Mouse (Mus musculus): ENCODE measurements around the gene Fam131b. TPM values are rescaled to one million over a fixed set of nuclear protein-coding genes. Genes with fewer than 3 reads are reported as not detected.

Gene Fam131b
- polyA plus RNA-seq, 1 experiment from 2014 or later = 0.20 TPM

DNA sequence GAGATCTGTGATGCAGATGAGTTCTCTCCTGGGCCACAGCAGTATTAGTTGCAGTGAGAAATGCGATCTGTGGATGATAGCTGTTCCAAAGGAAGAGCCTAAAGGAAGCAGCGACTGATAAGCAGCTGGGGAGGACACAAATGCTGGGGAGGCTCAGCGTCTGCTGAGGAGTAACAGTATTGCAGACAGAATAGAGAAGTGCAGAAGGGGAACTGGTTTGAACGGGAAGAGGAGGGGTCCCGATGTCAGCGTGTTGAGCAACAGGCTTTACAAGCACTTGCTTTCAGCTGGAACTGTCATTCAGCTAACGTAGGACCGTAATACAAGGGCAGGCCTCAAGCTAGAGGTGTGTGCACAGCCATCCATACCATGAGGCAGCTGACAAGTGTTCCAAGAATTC, 28.7 kb upstream of the Fam131b start:
- Histone ChIP-seq H3K4me1 (replicated peaks) (peaks cover 43% of the 10 kb centered on the region), H3K27ac (no peak overlapping the region; the same call in 1 of the 2 replicates), H3K4me2 (replicated peaks) (peak overlapping the region; percentile 90), H3K36me3 (peaks cover 24% of the 10 kb centered on the region), H3K27me3 (replicated peaks) (no peaks in the 10 kb centered on the region), H3K9ac (no peak overlapping the region), H3K9me3 (no peaks in the 10 kb centered on the region), H3K4me3 (replicated peaks) (no peak overlapping the region)
- 78% methylated on average over 8 of the region's 8 CpGs for WGBS
- no peak for ATAC-seq

- Histone ChIP-seq H3K4me2 (replicated peaks) (peak overlapping the region; percentile 90), H3K4me3 (replicated peaks) (no peak overlapping the region), H3K4me1 (replicated peaks) (peaks cover 43% of the 10 kb centered on the region), H3K27ac (no peak overlapping the region), H3K9me3 (no peaks in the 10 kb centered on the region), H3K36me3 (peaks cover 17% of the 10 kb centered on the region; the same call in 1 of the 2 replicates), H3K9ac (no peak overlapping the region), H3K27me3 (replicated peaks) (no peaks in the 10 kb centered on the region)
- WGBS = 96% methylated on average over 1 of the region's 1 CpGs
- ATAC-seq = no peak
These were observed 28.0 kb upstream of the Fam131b start for GRCm38 (mm10) chr6:42352486-42352846.

DNA sequence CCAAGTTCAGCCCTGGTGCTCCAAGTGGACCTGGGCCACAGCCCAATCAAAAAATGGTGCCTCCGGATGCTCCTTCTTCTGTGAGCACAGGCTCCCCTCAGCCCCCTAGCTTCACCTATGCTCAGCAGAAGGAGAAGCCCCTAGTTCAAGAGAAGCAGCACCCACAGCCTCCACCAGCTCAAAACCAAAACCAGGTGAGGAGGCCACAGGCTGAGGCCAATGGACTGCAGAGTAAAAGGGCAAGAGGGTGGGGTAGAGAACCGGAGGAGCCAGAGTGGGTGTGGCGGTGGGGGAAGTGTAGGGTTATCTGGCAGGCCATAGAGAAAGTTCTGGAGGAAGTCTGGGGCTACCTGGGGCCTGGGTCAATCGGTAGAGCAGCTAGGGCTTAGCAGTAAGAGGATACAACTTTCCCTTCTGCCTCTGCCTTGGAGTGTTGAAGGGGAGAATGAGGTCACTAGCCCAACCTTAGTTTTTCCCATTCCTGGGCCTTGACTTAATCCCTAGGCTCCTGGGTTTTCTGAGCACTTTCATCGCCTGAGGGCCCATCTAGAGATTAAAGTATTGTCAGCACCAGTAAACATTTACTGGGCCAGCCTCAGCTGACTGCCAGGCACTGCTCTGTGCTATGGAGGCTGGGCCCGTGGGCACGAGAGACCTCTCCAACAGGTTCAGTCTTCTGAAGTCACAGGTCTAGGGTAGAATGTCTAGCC, 27.5 kb upstream of the Fam131b start:
- Histone ChIP-seq H3K4me1 (replicated peaks) (peaks cover 41% of the 10 kb centered on the region), H3K4me3 (replicated peaks) (peak overlapping the region; percentile 83), H3K36me3 (peaks cover 11% of the 10 kb centered on the region; the same call in 1 of the 2 replicates), H3K4me2 (replicated peaks) (peak overlapping the region; percentile 90), H3K27me3 (replicated peaks) (no peaks in the 10 kb centered on the region), H3K9me3 (no peaks in the 10 kb centered on the region), H3K9ac (peak overlapping the region; percentile 11), H3K27ac (no peak overlapping the region)
- ATAC-seq = no peak
- 60% methylated on average over 7 of the region's 7 CpGs for WGBS

DNA sequence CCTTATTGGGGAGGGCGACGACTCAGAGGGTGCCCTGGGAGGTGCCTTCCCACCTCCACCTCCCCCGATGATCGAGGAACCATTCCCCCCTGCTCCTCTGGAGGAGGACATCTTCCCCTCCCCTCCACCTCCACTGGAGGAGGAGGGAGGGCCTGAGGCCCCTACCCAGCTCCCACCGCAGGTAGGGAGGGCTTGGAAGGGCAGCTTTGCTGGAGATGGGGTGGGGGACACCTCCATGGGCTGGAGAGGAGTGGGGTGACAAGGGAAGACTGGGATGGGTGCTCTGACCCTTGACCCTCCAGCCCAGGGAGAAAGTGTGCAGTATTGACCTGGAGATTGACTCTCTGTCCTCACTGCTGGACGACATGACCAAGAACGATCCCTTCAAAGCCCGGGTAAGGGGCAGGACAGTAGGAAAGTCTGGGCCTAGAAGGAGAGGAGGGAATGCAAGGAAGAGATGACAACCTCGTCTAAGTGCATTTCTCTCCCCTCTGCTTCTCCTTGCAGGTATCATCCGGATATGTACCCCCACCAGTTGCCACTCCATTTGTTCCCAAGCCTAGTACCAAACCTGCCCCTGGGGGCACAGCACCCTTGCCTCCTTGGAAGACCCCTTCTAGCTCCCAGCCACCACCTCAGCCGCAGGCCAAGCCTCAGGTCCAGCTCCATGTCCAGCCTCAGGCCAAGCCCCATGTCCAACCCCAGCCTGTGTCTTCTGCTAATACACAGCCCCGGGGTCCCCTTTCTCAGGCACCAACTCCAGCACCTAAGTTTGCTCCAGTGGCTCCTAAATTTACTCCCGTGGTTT, 26.7 kb upstream of the Fam131b start:
- no peaks in the 10 kb centered on the region for H3K27me3 ChIP-seq (replicated peaks)
- no peaks in the 10 kb centered on the region for H3K9me3 ChIP-seq
- H3K36me3 ChIP-seq = peaks cover 6% of the 10 kb centered on the region; the same call in 1 of the 2 replicates
- no peak for ATAC-seq
- WGBS = 46% methylated on average over 13 of the region's 13 CpGs
- H3K4me3 ChIP-seq (replicated peaks) = peak overlapping the region; percentile 83
- peak overlapping the region; percentile 98 for H3K27ac ChIP-seq
- H3K4me2 ChIP-seq (replicated peaks) = peak overlapping the region; percentile 90
- H3K9ac ChIP-seq = peak overlapping the region; percentile 88
- H3K4me1 ChIP-seq (replicated peaks) = peaks cover 41% of the 10 kb centered on the region

DNA sequence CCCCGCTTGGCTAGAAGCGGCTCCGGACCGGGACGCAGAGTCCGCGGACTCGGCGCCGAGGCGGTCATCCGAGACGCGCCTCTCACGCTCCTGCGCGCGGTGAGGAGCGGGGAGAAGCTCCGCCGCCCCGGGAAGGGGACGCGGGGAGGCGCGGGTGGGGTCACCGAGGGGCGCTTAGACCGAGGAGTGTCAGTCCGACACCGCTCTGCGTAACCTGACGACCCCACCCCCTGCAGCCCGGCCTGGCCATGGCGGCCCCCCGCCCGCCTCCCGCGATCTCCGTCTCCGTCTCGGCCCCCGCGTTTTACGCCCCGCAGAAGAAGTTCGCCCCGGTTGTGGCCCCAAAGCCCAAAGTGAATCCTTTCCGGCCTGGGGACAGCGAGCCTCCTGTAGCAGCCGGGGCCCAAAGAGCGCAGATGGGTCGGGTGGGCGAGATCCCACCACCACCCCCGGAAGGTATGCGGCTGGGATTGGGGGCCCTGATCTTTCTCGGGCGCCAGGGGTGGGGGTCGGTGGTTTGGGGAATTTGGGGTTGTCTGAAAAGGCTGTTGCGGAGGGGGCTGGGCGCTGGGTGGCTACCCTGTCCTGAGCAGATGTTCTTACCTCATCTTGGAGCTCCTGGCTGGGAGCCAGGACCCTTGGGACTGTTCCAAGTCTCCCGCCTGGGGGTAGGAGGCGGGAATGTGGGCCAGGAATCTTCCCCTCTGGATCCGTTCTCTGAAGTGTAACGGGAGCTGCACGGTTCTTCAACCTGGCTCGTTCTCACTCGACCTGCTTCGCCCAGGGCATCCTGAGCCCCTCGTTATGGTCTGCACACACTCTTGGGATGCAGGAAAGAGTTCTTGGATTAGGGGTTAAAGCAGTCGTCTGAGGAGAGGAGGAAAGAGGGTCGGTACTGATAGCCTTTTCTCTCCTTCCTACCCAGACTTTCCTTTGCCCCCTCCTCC, 25.9 kb upstream of the Fam131b start:
- peak; percentile 43 for ATAC-seq
- Histone ChIP-seq H3K4me3 (replicated peaks) (peak overlapping the region; percentile 83), H3K9me3 (no peaks in the 10 kb centered on the region), H3K4me1 (replicated peaks) (peaks cover 41% of the 10 kb centered on the region), H3K27me3 (replicated peaks) (no peaks in the 10 kb centered on the region), H3K4me2 (replicated peaks) (peak overlapping the region; percentile 90), H3K9ac (peak overlapping the region; percentile 88), H3K27ac (peak overlapping the region; percentile 98), H3K36me3 (no peaks in the 10 kb centered on the region)
- WGBS = under 1% methylated on average over 71 of the region's 72 CpGs

DNA sequence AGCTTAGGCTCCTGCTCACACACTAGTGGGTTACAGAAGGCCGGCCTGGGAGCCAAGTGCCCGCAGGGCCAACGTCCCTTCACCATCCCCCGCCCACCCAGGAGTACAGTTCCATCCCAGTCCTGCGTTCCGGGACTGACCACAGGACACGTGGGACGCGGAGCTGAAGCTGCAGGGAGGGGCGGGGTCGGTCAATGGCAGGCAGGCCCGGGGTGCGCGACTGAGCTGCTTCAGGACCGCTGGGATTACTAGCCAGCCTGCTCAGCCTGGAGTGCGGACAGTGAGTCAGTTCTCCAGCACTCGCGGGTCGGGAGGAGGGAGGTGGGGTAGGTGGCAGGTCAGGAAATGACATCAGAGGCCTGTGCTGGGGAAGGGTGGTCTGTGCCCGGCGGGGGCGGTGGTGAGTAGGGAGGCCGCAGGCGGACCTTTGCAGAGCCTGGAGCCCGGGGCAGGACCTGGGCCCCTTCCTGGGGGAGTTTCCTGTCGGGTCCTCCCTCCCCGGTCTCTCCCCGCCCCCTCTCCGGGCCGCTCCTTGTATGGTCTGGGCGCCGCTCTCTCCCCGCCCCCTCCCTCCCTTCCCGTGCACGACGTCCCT, 25.1 kb upstream of the Fam131b start, which contains the start of gene Zyx:
Zyx (plus strand) TSS at position 205 of the 595 bp plus-strand sequence.
- peak within 1 kb of the TSS; percentile 90 for H3K4me2 ChIP-seq (replicated peaks)
- H3K27me3 ChIP-seq (replicated peaks) = no peaks in the 10 kb centered on the region
- H3K27ac ChIP-seq = peak within 1 kb of the TSS; percentile 98
- H3K9me3 ChIP-seq = no peaks in the 10 kb centered on the region
- no peaks in the 10 kb centered on the region for H3K36me3 ChIP-seq
- under 1% methylated on average over 29 of the region's 36 CpGs for WGBS
- peak within 1 kb of the TSS; percentile 88 for H3K9ac ChIP-seq
- peak; percentile 97 for ATAC-seq
- H3K4me3 ChIP-seq (replicated peaks) = peak within 1 kb of the TSS; percentile 83
- H3K4me1 ChIP-seq (replicated peaks) = peaks cover 41% of the 10 kb centered on the region

DNA sequence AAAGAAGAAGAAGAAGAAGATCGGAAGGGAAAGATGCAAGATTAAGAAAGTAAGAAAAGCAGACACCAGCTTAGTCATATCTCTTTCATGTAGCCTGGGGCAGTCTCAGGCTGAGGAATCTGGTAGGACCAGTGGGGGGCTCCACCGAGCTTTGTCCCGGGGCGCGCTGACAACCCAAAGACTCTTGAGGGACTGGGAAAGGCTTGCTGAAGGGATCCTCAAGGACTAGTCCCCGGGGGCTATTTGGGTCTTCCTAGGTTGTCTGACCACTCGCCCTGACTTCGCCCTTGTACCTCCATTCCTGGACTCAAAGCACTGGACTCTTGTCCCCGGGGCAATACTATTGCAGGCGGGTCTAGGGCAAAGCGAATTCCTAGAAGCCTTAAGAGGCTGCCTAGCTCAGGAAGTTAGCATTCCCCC, 24.6 kb upstream of the Fam131b start:
- peak; percentile 57 for ATAC-seq
- under 1% methylated on average over 11 of the region's 11 CpGs for WGBS
- Histone ChIP-seq H3K4me3 (replicated peaks) (peak overlapping the region; percentile 83), H3K4me2 (replicated peaks) (peak overlapping the region; percentile 90), H3K27ac (peak overlapping the region; percentile 98), H3K9me3 (no peaks in the 10 kb centered on the region), H3K27me3 (replicated peaks) (no peaks in the 10 kb centered on the region), H3K4me1 (replicated peaks) (peaks cover 36% of the 10 kb centered on the region), H3K9ac (peak overlapping the region; percentile 88), H3K36me3 (no peaks in the 10 kb centered on the region)

DNA sequence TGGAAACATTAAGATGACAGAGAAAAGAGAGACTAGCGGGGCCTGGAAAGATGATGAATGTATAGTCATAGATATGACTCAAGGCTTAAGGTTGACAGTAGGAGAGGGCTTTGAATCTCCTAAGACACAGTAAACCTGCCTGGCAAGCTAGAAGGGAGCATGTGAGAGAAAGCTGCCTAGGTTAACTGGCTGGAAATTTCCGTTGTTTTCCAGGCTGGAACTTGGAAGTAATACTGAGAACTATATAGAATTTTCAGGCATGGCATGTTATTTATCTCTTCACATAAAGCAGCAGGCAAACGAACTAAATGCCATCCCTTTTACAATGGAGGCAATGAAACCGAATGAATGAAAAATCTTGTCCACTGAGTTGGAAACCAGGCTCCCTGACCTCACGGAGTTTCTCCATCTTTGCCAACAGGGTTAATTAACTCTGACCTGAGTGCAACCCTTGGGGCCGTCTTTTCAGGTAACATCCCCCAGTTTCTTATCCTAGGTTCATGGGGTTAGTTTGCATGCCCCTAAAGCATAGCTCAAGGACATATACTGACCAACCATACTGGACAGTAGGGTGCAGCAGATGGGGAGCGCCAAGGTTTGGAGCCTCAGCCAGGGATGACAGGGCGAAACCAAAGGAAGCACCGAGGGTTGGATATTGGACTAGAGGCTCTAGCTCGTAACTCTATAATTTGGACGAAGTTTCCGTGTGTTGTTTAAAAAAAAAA, 24.0 kb upstream of the Fam131b start:
- Histone ChIP-seq H3K9ac (no peak overlapping the region), H3K9me3 (no peaks in the 10 kb centered on the region), H3K27me3 (replicated peaks) (no peaks in the 10 kb centered on the region), H3K4me1 (replicated peaks) (peaks cover 32% of the 10 kb centered on the region), H3K36me3 (no peaks in the 10 kb centered on the region), H3K4me3 (replicated peaks) (peak overlapping the region; percentile 83), H3K27ac (no peak overlapping the region), H3K4me2 (replicated peaks) (peak overlapping the region; percentile 90)
- 42% methylated on average over 12 of the region's 12 CpGs for WGBS
- no peak for ATAC-seq

GRCm38 (mm10) chr6:42344255-42344654, 19.8 kb upstream of the Fam131b start:
- H3K4me3 ChIP-seq (replicated peaks) = no peak overlapping the region
- H3K4me1 ChIP-seq (replicated peaks) = 0 out of 2 replicates have a peak, but pooled peaks cover 4% of the 10 kb centered on the region
- H3K9me3 ChIP-seq = no peaks in the 10 kb centered on the region
- H3K27ac ChIP-seq = no peak overlapping the region
- no peaks in the 10 kb centered on the region for H3K27me3 ChIP-seq (replicated peaks)
- H3K9ac ChIP-seq = no peak overlapping the region
- ATAC-seq = no peak
- H3K36me3 ChIP-seq = no peaks in the 10 kb centered on the region
- WGBS = 83% methylated on average over 1 of the region's 1 CpGs
- no peak overlapping the region for H3K4me2 ChIP-seq (replicated peaks)

DNA sequence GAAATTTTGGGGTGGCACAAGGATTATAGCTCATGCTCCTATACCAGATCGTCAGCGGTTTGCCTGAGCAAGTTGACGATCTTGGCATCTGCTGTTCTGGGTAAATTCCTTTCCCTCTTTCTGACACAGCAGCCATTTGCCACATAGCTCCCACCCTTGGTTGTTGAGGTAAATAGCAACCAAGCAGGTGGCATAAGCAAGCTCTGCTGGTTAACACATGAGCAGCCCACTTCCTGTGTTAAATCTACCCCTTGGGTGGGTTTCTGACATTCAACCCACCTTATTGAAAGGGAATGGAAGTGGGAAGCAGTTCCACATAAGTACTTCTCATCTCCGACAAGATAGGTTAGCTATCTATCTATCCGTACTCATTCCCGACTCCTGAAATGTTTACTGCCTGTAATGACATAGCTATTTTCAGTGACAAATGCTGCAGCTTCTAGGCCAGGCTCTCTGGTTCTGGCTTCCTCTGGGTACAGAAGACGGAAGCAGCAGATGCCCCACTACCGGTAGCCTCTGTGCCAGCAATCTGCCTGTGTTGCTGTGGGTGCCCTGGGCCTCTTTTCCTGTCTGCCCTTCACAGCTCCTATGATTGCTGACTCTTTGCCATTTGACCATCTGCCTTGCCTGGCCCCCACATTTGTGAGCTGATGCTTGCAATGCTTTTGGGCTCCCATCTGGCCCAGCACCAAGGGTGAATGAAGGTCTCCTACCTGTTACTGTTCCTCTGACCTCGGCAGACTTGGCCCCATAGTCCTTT, 19.1 kb upstream of the Fam131b start:
- Histone ChIP-seq H3K9me3 (no peaks in the 10 kb centered on the region), H3K36me3 (no peaks in the 10 kb centered on the region), H3K27me3 (replicated peaks) (no peaks in the 10 kb centered on the region), H3K4me1 (replicated peaks) (0 out of 2 replicates have a peak, but pooled peaks cover 1% of the 10 kb centered on the region), H3K4me3 (replicated peaks) (no peak overlapping the region), H3K9ac (no peak overlapping the region), H3K27ac (no peak overlapping the region), H3K4me2 (replicated peaks) (no peak overlapping the region)
- 75% methylated on average over 9 of the region's 9 CpGs for WGBS
- ATAC-seq = no peak
